Mouse (Mus musculus): Measurements from ENCODE around the gene Ube2n. TPM values are rescaled to one million over a fixed set of nuclear protein-coding genes. Genes with fewer than 3 reads are reported as not detected.

Gene Ube2n
- total RNA-seq, 1 experiment from 2014 or later = 145 TPM

DNA sequence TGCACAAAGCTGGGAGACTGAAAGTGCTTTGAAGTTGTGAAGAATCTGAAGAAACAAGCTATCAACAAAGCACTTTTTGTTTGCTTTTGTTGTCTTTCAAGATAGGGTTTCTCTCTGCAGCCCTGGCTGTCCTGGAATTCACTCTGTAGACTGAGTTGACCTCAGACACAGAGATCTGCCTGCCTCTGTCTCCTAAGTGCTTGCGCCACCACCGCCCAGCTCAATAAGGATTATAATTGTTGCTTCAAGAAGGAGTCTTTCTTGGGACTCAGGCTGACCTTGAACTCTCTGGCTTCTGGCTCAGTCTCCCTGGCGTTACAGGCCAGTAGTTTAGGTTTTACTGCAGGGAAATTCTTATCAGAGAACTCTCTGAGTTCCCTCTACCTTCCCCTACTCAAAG, 51.8 kb downstream of the Ube2n start:
- no peak for ATAC-seq (replicated peaks in 1 of 2; ENCODE audit: insufficient read depth in 1 of 2, low FRiP score in 2 of 2, low TSS enrichment in 1 of 2, low read depth in 1 of 2, poor library complexity in 2 of 2, severe bottlenecking in 2 of 2)

DNA sequence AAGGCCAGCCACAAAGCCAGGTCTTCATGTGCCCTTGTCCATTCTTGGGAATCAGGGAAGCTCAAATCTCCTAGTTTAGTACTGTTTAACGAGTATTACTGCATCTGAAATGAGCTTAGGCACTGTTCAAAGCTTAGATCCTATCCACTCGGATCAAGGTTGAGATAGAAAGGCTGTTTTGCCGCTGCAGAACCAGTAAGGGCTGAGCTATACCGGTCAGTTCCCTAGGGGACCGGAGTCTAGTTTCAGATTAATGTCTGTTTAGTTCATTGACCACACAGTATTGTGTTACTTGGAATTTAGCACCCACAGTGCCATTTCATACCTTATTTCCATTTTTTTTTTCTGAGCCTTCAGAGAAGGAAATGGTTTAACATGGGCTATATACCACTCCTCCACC, 52.6 kb downstream of the Ube2n start:
- ATAC-seq (replicated peaks in 1 of 2; ENCODE audit: insufficient read depth in 1 of 2, low FRiP score in 2 of 2, low TSS enrichment in 1 of 2, low read depth in 1 of 2, poor library complexity in 2 of 2, severe bottlenecking in 2 of 2) = no peak

DNA sequence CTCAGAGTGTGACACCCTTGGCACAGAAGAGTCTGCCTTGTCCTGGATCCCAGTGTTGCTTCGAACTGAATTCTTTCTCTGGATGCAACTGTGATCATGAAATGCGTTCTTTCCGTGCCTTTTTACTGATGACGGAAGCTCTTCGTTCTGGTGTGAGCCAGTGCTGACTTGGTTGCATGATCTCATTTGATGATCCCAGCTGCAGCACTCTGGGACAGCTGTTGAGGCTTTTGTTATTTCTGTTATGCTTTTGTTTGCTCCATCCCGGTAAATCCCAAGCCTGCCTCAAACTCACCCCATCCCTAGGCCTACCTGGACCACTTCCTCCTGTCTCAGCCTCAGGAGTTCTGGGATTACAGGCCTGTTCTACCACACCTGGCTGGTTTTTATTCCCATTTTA, 53.1 kb downstream of the Ube2n start:
- no peak for ATAC-seq (replicated peaks in 1 of 2; ENCODE audit: insufficient read depth in 1 of 2, low FRiP score in 2 of 2, low TSS enrichment in 1 of 2, low read depth in 1 of 2, poor library complexity in 2 of 2, severe bottlenecking in 2 of 2)

DNA sequence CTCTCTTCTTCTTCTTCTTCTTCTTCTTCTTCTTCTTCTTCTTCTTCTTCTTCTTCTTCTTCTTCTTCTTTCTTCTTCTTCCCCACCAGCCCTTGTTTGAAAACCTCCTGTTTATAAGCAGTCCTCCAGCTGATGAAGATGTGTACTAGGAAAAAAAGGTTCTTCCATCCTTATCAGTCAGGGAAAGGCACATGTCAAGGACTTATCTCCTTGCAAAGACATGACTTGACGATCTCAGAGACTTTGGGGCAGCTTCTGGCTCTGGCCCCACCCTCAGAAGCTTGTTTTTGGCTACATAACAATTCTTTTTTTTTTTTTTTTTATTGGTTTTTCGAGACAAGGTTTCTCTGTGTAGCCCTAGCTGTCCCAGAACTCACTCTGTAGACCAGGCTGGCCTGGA, 54.5 kb downstream of the Ube2n start:
- ATAC-seq (replicated peaks in 1 of 2; ENCODE audit: insufficient read depth in 1 of 2, low FRiP score in 2 of 2, low TSS enrichment in 1 of 2, low read depth in 1 of 2, poor library complexity in 2 of 2, severe bottlenecking in 2 of 2) = no peak

DNA sequence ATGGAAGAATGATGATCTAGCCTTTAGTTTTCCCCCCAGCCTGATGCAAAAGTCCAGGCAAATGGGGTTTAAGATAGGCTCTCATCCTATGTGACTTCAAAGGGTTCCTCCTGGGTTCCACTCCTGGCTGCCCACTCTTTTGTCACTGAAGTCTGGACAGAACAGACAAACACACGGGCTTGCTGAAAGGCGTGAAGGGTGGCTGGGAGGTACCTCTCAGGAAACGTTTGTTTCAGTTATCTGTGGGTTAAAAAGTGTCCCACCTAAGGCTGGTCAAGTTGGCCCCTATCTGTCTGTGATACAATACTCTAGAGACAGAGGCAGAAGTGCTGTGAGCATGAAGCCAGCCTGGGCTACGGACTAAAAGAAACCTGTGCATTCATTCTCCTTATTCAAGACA, 60.0 kb downstream of the Ube2n start:
- ATAC-seq (replicated peaks in 1 of 2; ENCODE audit: insufficient read depth in 1 of 2, low FRiP score in 2 of 2, low TSS enrichment in 1 of 2, low read depth in 1 of 2, poor library complexity in 2 of 2, severe bottlenecking in 2 of 2) = no peak

DNA sequence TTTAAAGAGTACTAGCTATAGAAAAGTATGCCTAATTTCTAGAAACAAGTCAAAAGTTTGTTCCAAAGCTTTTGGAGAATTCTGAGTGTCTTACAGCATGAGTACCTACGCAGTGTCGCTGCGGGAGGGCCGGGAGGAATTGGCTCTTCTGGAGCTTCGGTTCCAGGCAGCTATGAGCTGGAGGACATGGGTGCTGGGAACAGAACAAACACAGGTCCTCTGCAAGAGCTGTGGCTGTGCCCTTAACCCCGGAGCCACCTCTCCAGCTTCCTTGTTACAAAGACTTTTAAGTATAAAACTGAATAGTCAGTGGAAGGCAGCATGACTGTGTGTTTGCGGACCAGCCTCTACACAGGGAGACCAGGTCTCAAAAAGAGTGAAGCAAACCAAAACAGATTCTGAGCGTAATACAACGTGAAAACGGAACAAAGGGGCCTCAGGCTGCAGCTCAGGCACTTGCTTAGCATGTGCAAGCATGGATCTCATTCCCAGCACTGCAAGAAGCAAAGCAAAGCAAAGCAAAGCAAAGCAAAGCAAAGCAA, 61.0 kb downstream of the Ube2n start:
- no peak for ATAC-seq (replicated peaks in 1 of 2; ENCODE audit: insufficient read depth in 1 of 2, low FRiP score in 2 of 2, low TSS enrichment in 1 of 2, low read depth in 1 of 2, poor library complexity in 2 of 2, severe bottlenecking in 2 of 2)

DNA sequence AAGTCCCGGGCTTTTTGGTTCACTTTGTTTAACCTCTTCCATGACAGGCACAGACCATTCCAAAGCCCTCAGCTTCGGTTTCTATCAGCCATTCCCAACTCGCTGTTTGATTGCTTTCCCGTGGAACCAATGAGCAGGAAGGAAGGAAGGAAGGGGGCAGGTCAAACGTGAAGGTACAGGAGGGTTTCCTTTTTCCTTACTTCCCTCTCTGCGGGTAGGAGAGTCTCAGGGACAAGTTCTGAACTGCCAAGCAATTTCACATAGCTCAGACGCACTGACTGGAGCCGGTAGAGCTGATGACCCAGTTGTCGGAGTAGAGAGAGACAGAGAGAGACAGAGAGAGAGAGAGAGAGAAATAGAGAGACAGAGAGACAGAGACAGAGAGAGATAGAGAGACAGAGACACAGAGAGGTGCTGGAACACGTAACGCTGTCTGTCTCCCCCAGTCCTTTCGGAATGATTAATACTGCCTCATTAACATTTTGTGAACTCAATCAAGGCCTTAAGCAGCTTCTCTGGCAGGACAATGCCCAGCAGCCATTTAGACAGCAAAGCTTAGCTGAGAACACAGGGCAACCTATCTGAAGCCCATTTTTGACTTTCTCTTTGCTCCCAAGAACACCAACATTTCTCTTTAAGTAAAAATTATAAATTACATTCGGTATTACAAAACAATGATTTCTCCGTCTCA, 62.1 kb downstream of the Ube2n start:
- ATAC-seq (replicated peaks in 1 of 2; ENCODE audit: insufficient read depth in 1 of 2, low FRiP score in 2 of 2, low TSS enrichment in 1 of 2, low read depth in 1 of 2, poor library complexity in 2 of 2, severe bottlenecking in 2 of 2) = no peak

DNA sequence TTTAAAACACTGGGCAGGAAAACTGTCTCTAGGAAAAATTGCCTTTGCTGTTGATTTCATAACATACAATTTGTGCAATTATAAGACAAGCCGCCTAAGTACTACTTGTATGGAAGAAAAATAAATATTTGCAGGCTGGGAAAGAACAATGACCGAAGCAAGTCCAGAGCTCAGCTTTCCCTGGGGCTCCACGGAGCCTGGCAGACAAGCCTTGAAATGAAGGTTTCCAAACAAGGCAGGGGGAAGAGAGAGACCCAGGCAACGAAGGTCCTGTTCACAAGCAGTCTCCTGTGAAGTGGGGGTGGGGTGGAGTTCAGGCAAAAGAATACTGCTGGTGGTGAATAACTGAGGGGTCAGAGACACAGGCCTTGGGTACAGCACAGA, 62.6 kb downstream of the Ube2n start:
- ATAC-seq (replicated peaks in 1 of 2; ENCODE audit: insufficient read depth in 1 of 2, low FRiP score in 2 of 2, low TSS enrichment in 1 of 2, low read depth in 1 of 2, poor library complexity in 2 of 2, severe bottlenecking in 2 of 2) = no peak

DNA sequence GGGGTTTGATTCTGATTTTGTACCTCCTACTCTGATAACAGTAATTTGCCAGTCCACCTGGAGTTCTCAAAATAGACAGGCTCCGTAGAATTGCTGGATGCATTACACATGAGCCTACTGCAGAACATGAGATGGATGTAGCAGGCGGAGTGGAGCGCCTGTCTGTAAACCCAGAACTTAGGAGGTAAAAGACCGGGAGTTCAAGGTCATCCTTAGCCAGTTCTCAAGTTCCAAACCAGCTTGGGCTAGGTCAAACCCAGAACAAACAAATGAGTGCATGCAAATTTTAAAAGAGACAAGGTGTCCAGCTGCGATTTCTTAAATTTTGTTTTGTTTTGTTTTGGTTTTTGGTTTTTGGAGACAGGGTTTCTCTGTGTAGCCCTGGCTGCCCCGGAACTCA, 70.6 kb downstream of the Ube2n start:
- no peak for ATAC-seq (replicated peaks in 1 of 2; ENCODE audit: insufficient read depth in 1 of 2, low FRiP score in 2 of 2, low TSS enrichment in 1 of 2, low read depth in 1 of 2, poor library complexity in 2 of 2, severe bottlenecking in 2 of 2)

DNA sequence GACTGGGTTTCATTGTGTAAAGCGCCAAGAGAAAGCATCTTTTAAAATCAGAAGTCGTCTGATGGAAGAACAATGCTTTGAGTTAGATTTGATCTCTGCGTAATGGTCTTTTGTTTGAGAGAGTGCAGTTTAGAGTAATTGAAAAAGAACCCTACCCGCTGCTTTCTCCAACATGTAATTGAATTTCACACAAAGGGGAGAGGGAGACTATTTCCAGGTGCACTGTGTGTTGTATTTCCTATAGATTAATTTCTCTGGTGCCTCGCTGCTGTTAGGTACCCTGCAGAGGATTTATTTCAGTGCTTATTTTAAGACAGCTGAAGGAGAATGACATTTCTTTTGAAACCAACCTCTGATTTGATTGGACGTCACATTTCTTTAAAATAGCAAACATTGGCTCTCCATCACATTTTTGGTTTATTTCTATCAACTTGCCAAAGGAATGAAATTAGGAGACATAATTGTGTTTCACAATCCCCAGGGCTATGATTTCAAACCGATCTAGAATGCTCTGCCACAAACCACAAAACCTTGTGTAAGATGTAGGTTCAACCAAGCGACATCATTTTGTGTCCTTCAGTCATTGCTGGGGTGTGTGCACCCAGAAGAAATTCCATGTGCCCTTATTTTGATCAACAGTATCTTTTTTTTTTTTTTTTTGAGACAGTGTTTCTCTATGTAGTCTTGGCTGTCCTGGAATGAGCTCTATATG, 72.7 kb downstream of the Ube2n start:
- ATAC-seq (replicated peaks in 1 of 2; ENCODE audit: insufficient read depth in 1 of 2, low FRiP score in 2 of 2, low TSS enrichment in 1 of 2, low read depth in 1 of 2, poor library complexity in 2 of 2, severe bottlenecking in 2 of 2) = no peak; a peak in 1 of 4 replicates

DNA sequence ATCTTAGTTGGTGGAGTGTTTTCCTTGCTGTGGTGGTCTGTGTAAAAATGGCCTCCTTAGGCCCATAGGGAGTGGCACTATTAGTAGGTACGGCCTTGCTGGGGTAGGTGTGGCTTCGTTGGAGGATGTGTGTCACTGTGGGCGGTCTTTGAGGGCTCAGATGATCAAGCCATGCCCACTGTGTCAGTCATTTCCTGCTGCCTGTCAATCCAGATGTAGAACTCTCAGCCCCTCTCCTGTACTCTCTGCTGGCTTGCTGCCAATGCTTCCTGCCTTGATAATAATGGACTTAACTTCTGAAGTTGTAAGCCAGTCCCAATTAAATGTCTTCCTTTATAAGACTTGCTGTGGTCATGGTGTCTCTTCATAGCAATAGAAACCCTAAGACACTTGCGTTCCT, 74.3 kb downstream of the Ube2n start:
- ATAC-seq (replicated peaks in 1 of 2; ENCODE audit: insufficient read depth in 1 of 2, low FRiP score in 2 of 2, low TSS enrichment in 1 of 2, low read depth in 1 of 2, poor library complexity in 2 of 2, severe bottlenecking in 2 of 2) = no peak

DNA sequence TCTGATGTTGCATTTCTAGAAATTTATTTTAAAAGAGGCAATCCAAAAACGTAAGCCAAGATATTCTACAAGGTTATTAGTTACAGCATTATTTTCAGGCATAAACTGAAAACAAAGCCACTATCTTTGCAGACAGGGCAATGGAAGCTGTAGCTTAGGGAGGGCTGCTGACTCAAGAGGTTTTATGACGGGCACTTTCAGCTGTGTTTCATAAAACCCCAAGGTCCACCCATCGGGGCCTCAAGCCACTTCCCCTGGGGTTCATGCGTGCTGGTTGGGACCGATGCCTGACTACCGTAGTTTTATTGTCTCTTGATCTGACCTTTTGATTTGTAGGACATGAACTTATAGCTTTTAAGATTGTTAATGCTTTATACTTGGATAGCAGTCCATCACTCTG, 75.3 kb downstream of the Ube2n start:
- no peak for ATAC-seq (replicated peaks in 1 of 2; ENCODE audit: insufficient read depth in 1 of 2, low FRiP score in 2 of 2, low TSS enrichment in 1 of 2, low read depth in 1 of 2, poor library complexity in 2 of 2, severe bottlenecking in 2 of 2)

DNA sequence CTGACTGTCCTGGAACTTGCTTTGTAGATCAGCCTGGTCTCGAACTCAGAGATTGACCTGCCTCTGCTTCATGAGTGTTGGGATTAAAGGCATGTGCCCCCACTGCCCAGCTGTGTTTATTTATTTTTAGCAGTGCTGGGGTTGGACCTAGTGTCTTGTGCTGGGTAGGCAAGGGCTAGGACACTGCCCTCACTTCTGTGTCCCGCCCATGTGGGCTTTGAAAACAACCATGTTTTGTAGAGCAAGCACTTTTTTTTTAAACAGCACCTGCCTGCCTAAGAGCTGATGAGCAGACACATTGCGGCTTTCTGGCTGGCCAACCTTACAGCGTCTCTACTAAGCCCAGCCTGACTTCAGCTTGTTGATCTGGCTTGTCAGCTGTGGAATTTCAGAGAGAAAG, 76.3 kb downstream of the Ube2n start:
- no peak for ATAC-seq (replicated peaks in 1 of 2; ENCODE audit: insufficient read depth in 1 of 2, low FRiP score in 2 of 2, low TSS enrichment in 1 of 2, low read depth in 1 of 2, poor library complexity in 2 of 2, severe bottlenecking in 2 of 2)

DNA sequence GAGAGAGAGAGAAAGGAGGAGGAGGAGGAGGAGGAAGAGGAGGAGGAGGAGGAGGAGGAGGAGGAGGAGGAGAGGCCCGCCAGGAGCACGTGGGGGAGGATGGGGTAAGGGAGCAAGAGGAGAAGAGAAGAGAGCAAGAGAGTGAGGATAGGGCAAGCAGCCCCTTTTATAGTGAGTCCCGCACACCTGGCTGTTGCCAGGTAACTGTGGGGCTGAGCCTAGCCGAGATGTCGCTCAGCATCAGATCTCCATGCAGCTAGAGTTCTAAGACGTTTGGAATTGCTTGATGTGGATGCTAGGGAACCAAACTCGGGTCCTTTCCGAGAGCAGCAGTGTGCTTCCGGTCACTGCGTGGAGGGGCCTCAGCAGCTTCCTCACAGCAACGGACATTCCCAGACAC, 79.5 kb downstream of the Ube2n start:
- ATAC-seq (replicated peaks in 1 of 2; ENCODE audit: insufficient read depth in 1 of 2, low FRiP score in 2 of 2, low TSS enrichment in 1 of 2, low read depth in 1 of 2, poor library complexity in 2 of 2, severe bottlenecking in 2 of 2) = no peak

Other genes starting within 250 kb of the Ube2n start
- gene Cradd, start 191.0 kb upstream of the Ube2n start, total RNA-seq (2017) = 5.4 and 5.8 TPM in 2 replicates
- 1.5 and 3.8 TPM in 2 replicates for gene Socs2, start 98.0 kb upstream of the Ube2n start, total RNA-seq (2017)
- gene Mrpl42, start 13.2 kb upstream of the Ube2n start, total RNA-seq (2017) = 135 and 186 TPM in 2 replicates
- gene Nudt4, start 49.0 kb downstream of the Ube2n start, total RNA-seq (2017) = 40.6 and 49.2 TPM in 2 replicates
- 1.7 TPM in 1 of 2 replicates, not detected in the other for gene Anapc15-ps, start 158.3 kb downstream of the Ube2n start, total RNA-seq (2017)